Mouse (Mus musculus) frontal cortex, postnatal 36 days (tissue): ENCODE measurements around the gene Mrpl53.

Experiments used
- DNase-seq, 2 experiments: peaks; one replicate each; pipeline ENCODE4 v3.0.0; 2022; ENCODE audit warnings: low spot score in 2 of 2

Gene Mrpl53

DNA sequence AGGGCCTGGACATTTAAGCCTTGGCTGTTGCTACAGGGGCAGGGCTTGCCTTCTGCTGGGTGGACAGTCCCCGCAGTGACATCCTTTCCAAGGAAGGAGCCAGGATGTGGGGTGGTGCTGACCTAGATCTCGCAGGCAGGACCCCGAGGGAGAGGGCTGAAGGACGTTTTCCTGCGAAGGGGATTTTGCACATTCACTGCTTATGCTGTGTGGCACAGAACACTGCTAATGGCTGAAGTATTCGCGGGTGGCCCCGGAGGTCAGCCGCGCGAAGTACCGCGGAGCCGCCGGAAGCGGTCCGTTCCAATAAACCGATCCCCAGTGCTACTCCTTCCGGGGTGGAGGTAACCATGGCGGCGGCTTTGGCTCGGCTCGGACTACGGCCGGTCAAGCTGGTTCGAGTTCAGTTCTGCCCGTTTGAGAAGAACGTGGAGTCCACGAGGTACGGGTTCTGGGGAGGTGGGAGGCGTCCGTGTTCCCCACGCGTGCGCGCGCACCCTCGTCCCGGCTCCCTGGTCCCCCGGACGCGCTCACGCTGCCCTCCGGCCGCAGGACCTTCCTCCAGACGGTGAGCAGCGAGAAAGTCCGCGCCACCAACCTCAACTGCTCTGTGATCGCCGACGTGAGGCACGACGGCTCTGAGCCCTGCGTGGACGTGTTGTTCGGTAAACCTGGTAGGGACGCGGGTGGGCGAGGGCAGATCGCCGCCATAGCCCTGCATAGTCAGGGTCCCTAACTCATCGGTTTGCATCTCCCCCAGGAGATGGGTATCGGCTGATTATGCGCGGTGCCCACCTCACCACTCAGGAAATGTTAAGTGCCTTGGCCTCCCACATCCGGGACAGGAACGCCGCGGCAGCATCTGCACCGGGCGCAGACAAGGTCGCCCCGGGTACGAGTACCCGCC is at the start of gene Mrpl53:
Gene Mrpl53, plus strand, starts transcription at position 279 of the 907 bp plus-strand sequence.
- DNase-seq = peak; percentile 82 to 83

DNA sequence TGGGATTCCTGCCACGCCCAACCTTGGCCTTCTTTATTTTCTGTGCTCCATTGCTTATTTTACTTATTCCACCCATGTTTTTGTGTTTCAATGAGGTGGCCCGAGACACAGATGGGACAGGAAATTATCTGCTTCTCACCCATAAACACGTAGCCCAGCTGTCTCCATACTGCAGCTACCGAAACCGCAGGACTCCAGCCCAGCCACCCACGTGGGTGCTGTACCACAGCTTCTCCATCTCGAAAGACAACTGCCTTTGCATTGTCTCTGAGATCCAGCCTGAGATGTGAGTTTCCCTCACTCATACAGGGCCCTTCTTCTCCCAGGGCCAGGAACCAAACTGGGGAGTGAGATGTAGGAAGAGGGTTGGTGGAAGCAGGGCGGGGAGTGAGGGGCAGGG is 42.8 kb upstream of the Mrpl53 start:
- DNase-seq = no peak

DNA sequence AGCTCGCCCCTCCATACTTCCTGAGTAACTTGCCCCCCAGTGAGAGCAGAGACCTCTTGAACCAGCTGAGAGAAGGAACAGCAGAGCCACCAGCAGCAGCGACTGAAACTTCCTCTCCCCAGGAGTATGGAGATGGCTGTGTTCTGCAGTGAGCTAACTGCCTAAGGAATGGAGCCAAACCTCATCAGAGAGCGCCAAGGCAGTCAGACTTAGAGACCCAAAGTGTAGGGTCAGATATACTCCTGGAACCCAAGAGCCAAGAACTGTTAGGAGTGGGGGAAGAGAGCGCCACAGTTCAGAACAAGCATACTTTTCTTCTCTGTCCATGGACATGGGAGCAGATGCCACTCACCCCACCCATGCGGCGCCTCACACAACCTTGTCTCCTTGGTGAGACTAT is 42.4 kb upstream of the Mrpl53 start:
- no peak for DNase-seq

DNA sequence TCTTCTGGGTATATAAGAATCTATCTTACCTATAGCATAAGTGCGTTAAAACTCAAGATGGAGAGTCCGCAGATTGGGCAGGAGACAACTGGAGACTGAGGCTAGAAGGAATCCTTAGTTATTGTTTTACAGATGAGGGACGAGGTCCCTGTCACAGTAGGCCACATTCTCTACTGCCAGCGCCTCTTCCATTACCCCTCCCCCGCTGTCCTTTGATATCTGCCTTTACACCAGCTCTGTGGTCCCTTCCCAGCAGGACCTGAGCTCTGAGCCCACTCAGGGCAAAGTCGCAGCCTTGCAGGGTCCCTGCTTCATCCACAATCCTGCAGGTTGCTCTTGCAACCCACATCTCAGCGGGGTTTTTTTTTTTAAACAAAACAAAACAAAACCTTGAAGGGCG is 40.6 kb upstream of the Mrpl53 start:
- no peak for DNase-seq

DNA sequence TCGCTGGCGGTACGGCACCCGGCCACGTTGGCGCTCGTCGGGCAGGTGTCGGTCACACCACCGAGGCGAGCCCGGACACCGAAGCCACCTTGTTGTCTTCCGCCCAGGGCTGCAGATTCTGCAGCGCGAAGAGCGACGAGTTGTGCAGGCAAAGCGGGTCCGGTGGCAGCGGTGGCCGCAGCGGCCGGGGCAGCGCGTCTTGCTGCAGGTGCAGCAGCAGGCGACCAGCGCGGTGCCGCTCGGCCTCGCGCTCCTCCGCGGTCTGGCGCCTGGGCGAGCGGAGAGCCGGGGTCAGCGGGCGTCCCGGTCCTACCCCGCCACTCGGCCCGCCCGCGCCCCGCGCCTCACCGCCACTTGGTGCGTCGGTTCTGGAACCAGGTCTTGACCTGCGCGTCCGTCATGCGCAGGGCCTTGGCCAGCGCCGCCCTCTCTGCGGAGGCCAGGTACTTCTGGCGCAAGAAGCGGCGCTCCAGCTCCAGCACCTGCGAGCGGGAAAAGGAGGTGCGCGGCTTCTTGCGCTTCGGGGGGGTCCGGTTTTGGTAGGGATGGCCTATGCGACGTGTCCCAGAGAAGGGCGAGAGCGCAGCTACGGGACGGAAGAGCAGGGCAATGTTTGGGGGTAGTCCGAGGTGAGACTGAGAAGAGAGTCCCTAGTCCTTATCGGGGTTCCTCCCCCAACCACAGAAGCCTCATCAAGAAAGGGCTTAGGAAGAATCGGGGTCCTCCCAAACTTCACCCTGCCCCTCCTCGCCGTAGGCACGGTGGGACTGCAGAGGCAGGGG is 39.9 kb upstream of the Mrpl53 start:
- no peak for DNase-seq

DNA sequence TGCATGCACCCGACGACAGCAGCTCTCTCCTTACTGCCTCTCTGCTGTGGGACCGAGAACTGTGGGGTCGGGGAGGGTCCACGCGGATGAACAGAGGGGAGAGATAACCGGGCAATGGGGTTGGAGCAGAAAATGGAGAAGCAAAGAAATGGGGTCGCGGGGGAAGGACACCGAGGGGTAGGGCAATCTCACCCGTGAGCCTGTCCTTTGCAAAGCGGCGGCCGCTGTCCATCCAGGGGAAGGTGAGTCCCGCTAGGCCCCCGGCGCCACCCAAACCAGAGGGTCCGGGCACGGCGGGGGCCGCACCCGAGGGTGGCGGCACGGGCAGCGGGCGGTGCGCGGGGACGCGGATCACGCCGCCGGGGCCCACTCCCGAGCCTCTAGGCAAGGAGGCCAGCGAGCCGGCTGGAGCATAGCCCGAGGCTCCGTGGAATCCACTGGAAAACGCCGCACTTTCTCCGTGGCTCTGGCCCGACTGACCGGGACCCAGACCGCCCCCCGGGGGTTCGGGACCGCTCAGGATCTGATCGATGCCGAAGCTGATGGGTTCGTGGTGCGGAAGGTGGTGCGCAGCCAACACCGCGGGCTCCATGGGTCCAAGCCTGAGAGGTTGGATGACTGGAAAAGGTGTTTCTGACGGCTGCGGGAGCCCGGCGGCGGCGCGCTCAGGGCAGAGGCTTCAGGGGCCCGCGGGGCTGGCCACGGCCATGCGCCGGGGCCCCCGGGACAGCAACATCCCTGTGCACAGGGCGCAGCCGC is 39.2 kb upstream of the Mrpl53 start:
- DNase-seq = no peak

DNA sequence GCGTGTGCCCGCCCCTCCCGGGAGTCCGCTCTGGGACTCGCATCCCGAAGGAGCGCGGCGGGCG is 38.8 kb upstream of the Mrpl53 start, which contains the start of gene Tlx2:
Gene Tlx2, minus strand, starts transcription at position 47 of the 64 bp plus-strand sequence.
- DNase-seq = no peak

DNA sequence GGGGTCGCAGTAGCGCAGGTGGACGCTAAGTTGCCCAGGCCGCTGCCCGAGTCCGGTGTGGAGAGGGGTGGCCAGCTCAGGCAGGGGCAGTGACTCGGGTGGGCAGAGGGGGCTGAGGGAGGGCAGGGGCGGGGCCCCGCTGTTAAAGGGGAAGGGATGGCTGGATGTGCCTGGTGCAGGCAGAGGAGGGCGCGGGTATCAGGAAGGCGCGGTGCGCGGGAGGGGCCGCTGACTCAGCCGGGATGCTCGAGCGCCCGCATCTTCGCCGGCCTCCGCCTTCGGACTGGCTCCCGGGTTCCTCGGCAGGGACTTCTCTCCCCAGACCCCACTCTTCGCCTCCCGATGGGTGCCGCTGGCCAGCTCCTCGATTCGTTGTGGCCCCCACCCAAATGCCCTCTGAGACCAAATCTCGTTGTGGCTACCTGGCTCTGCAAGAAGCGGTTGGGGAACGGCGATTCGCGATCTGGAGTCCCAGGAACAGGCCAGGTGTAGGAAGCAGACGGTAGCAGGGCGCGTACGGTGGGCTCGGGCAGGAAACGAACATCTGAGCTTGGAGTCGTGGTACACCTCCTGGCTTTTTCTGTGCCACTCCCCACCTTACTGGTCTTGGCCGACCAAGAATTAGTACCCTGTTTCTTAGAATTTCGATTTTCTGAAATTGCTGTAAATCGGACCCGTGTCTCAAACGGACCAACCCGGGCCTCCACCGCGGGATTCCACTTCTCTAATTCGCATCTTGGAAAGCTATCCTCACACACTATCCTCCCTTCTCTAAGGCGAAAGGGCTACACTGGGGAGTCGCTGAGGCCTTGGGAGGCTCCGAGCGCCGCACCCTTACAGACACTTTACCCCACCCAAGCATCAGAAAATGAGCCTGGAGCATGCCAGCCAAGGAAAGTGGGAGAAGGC is 38.3 kb upstream of the Mrpl53 start:
- DNase-seq = peak; percentile 38 to 63

DNA sequence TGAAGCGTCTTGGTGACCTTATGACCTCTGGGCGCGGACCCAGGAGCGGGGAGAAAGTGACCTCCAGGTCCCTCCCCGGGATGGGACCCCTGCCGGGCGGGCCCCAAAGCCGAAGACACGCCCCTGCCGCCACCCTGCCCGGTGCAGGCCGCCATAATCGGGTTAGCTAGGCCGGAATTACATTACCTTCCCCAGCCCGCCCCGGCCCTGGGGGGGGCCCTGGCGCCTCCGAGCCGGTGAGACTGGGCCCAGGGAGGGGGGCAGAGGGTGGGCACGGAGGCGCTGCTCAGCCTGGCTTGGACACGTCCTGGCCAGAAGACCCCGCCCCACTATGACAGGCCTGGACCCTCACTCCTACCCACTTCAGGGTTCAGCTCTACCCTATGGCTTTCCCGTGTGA is 37.6 kb upstream of the Mrpl53 start:
- no peak for DNase-seq

DNA sequence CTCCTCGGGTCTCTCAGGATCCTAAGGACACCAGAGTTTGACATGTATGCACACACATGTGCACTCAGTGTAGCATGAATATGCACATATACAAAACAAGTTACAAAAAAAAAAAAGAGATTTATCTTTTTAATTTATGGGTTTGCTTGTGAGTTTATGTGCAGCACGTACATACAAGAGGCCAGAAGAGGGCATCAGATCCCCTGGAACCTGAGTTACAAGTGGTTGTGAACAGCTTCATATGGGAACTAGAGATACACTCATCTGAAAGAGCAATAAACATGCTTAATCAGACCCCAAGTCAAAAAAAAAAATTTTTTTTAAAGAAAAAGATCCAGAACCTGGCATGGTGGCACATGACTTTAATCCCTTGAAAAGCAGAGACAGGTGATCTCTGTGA is 33.9 kb upstream of the Mrpl53 start:
- no peak for DNase-seq

DNA sequence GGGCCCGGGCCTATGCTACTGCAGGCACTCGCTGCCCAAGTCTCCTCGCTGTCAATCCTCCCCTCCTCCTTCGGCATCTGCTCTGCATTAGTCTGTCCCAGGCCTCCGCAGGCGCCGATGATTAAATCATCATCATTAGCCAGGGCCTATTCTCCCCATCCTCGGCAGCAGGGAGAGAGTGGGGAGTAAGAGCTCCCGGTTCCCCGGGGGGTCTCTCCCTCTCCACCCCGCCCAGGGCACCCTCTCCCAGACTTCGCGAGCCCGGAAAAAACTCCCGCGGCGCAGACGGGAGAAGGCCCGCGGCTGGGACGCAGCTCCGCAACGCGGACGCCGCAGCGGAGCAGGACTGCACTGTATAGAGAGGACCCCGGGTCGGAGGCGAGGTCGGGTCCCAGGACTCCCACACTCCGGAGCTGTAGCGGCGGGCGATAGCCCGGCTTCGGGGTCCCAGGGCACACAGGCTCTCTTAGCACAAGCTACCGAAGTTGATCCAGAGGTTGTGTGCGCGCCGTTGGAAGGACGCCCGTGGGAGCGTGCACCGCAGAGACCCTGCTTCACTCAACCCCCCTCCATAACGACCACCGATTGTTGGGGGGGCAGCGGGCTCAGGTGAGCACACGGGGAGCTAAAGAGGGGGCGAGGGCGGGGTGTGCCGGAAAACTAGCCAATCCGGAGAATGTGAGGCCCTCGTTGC is 31.1 kb upstream of the Mrpl53 start, which contains the start of gene Pcgf1:
Gene Pcgf1, plus strand, starts transcription at position 240 of the 694 bp plus-strand sequence.
- peak in 1 of 2 experiments; percentile 43 for DNase-seq

DNA sequence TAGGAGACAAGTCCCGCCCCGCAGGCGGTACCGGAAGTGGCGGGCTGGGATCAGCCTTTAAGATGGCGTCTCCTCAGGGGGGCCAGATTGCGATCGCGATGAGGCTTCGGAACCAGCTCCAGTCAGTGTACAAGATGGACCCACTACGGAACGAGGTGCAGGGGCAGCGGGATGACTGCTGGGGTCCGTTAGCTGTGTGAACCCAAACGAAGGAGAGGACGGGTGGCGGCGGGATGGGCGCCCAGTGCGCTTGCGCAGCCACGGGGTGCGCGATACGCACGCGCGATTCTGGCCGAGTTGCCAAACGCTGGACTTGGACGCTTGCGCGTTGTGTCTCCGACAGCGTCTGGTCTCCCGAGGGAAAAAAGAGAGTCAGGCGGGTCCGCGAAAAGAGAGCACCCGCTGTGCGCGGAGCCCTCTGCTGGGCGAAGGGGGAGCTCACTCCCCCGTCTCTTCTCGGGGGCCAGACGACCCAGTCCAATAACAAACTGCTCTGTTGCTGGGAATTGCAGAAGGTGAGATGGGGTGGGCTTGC is 30.4 kb upstream of the Mrpl53 start:
- peak; percentile 99 to 100 for DNase-seq

DNA sequence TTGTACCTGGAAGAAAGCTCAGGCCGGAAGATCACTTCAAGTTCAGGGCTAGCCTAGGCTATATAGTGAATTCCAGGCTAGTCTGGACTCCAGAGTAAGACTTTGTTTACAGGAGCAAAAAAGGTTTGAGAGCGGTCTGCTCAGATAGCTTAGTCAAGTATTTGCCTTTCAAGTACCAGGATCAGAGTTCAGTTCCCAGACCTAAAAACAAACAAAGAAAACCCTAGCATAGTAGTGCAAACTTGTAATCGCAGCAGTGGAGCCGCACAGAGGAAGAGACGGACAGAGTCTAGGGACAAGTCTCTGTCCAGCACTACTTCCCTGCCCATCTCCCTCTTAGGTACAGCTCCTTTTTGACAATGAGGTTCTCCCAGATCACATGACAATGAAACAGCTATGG is 28.6 kb upstream of the Mrpl53 start:
- no peak for DNase-seq

DNA sequence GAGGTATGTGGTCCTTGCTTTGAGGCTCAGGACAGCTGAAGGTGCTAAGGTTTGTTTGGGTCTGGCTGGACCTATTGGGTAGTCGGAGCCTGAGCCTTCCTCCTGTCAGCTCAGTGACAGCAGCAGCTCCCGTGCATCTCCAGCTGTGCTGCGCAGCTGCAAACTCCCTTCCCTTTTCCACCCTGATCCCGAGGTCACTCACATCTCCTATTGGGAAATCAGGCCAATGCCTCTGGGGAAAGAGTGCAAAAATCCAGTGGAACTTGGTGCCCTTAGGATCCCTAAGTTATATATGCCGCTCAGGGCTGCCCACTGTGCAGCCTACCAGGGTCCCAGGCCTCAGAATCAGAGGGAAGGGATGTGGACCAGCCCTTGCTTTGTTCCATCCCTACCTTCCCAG is 25.3 kb upstream of the Mrpl53 start:
- no peak for DNase-seq

DNA sequence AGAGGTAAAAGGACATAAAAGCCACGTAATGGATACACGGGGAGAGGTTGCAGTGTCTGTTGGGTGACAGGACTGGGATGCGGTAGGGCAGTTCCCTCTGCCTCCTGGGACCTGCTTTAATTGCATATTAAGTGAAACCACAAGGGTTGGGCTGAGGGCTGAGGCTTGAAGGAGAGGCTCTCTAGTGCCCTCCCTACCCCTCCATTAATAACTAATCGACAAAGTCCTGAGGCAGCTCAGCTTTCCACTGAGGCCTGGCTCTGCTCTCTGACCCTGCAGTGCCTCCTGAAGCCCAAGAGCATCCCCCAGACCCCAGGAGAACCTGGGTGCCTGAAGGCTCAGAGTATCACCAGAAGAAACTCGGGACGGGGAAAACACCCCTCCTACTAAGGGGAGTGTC is 24.4 kb upstream of the Mrpl53 start:
- no peak for DNase-seq

DNA sequence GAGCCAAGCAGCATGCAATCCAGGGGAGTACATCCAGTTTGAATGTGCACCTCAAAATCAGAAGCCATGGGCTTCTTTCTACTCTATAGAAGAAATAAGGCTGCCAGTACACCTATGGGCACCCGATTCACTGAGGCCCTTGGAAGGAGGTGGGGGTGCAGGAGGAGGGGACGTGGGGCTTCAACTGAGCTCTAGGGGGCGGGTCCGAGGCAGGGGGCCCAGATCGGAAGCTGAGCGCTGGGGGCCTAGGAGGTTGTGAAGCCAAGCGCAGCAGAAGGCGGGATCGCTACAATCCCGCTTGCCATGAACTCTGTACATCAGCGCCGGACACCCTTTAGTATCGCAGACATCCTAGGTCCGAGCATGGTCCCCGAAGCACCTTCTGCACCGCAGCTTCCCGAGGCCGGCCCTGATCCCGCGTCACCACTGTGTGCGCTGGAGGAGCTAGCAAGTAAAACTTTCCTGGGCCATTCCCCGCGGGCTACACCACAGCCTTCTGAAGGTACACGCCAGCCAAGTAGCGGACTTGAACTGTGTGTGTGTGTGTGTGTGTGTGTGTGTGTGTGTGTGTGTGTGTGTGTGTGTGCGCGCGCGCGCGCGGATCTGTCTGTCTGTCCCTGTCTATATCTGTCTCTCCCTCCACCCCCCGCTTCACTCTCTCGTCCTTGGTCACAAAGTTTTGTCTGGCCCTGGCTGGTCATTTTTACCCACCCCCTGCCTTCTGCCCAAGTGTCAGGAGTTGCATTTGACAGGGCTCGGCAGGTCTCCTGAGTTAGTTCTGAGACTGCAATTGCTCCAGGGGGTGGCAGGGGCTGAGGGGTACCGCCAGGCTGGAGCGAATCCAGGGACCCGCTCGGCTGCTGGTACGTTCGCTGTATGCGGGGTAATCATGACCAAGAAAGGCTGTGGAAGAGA is 22.5 kb upstream of the Mrpl53 start, which contains the start of gene Lbx2:
Gene Lbx2, plus strand, starts transcription at position 247 of the 915 bp plus-strand sequence.
- DNase-seq = no peak

DNA sequence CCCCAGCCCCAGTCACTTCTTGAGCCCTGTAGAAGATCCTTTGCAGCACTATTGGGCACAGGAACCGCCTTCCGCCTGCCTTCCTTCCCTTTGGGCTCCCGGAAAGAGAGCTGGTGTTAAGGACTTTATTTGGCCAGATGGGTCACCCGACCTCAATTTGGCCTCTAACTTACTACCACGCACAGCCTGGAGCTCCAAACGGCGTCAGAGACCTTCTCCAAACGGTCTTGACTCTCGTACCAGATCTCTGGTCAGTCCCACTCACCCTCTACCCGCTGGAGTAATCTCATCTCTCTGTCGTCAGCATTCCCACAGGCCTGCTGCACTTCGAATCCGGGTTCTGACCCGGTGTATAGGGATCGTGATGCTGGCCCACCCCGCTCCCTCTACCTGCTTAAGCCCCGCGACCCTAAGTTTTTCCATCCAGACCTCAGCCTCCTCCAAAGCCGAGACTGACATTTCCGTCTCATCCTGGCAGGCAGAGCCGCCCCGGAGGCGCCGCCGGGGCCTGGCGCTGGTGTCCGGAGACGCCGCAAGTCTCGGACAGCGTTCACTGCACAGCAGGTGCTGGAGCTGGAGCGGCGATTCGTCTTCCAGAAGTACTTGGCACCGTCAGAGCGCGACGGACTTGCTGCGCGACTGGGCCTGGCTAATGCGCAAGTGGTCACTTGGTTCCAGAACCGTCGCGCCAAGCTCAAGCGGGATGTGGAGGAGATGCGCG is 21.5 kb upstream of the Mrpl53 start:
- DNase-seq = no peak

DNA sequence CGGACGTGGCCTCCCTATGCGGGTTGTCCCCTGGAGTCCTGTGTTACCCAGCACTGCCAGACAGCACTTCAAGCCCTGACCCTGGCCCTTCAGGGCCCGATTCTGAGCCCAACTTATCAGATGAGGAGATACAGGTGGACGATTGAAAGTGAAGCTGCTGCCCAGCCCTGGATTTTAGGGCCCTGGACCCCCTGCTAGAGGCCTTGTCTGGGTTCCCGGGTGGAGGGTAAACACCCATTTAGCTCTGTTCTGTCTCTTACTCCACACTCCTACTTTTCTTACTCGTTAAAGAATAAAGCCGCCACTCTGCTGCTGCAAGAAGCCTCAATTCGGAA is 20.9 kb upstream of the Mrpl53 start:
- DNase-seq = no peak
